Mouse (Mus musculus): ENCODE measurements around the gene Trio. TPM values are rescaled to one million over a fixed set of nuclear protein-coding genes. Genes with fewer than 3 reads are reported as not detected.

The Trio gene
- total and polyA plus RNA-seq, 2 experiments from 2014 or later, result 19.9 to 197 TPM

GRCm38 (mm10) chr15:27826886-27827285 lies 198.8 kb downstream of the Trio start:
- no peak overlapping the region for H3K4me3 ChIP-seq (ENCODE audit: low read length)
- DNase-seq (ENCODE audit: low spot score), result no peak
- H3K4me1 ChIP-seq (ENCODE audit: insufficient read depth, low read length), result no peaks in the 10 kb centered on the region
- WGBS, result 87% methylated on average over 4 of the region's 4 CpGs
- H3K27ac ChIP-seq, result no peak overlapping the region
- no peaks in the 10 kb centered on the region for H3K27me3 ChIP-seq (ENCODE audit: insufficient read depth, low read length)
- no peak for TF ChIP-seq CTCF (IDR thresholded peaks at IDR 0.05; ENCODE audit: low read depth)
- no peak overlapping the region for H3K4me2 ChIP-seq (ENCODE audit: low read depth, low read length)
- no peaks in the 10 kb centered on the region for H3K9me3 ChIP-seq (ENCODE audit: low read length)
- no peak for ATAC-seq
- no peak overlapping the region for H3K9ac ChIP-seq (replicated peaks; ENCODE audit: low read length)
- H3K36me3 ChIP-seq (ENCODE audit: insufficient read depth, low read length), result peaks cover 61% of the 10 kb centered on the region

- no peak overlapping the region for H3K9ac ChIP-seq (replicated peaks; ENCODE audit: low read length)
- no peak for ATAC-seq
- H3K4me1 ChIP-seq (ENCODE audit: insufficient read depth, low read length), result no peaks in the 10 kb centered on the region
- H3K4me3 ChIP-seq (ENCODE audit: low read length), result no peak overlapping the region
- H3K9me3 ChIP-seq (ENCODE audit: low read length), result no peaks in the 10 kb centered on the region
- H3K36me3 ChIP-seq (ENCODE audit: insufficient read depth, low read length), result peaks cover 62% of the 10 kb centered on the region
- H3K4me2 ChIP-seq (ENCODE audit: low read depth, low read length), result no peak overlapping the region
- WGBS, result 85% methylated on average over 4 of the region's 4 CpGs
- no peak overlapping the region for H3K27ac ChIP-seq
- DNase-seq (ENCODE audit: low spot score), result no peak
- H3K27me3 ChIP-seq (ENCODE audit: insufficient read depth, low read length), result no peaks in the 10 kb centered on the region
- TF ChIP-seq CTCF (IDR thresholded peaks at IDR 0.05; ENCODE audit: low read depth), result no peak
Observed at GRCm38 (mm10) chr15:27826048-27826637, 199.5 kb downstream of the Trio start.

GRCm38 (mm10) chr15:27825390-27825789 lies 200.3 kb downstream of the Trio start:
- Histone ChIP-seq H3K36me3 (ENCODE audit: insufficient read depth, low read length) (peaks cover 56% of the 10 kb centered on the region), H3K9ac (replicated peaks; ENCODE audit: low read length) (no peak overlapping the region), H3K27ac (no peak overlapping the region), H3K4me1 (ENCODE audit: insufficient read depth, low read length) (no peaks in the 10 kb centered on the region), H3K4me3 (ENCODE audit: low read length) (no peak overlapping the region), H3K27me3 (ENCODE audit: insufficient read depth, low read length) (no peaks in the 10 kb centered on the region), H3K4me2 (ENCODE audit: low read depth, low read length) (no peak overlapping the region), H3K9me3 (ENCODE audit: low read length) (no peaks in the 10 kb centered on the region)
- peak; percentile 33; the same call in 1 of the 2 replicates for ATAC-seq
- 90% methylated on average over 12 of the region's 12 CpGs for WGBS
- DNase-seq (ENCODE audit: low spot score), result no peak
- TF ChIP-seq CTCF (IDR thresholded peaks at IDR 0.05; ENCODE audit: low read depth), result no peak

GRCm38 (mm10) chr15:27823581-27823980 lies 202.1 kb downstream of the Trio start:
- Histone ChIP-seq H3K9ac (replicated peaks; ENCODE audit: low read length) (no peak overlapping the region), H3K4me3 (ENCODE audit: low read length) (no peak overlapping the region), H3K27me3 (ENCODE audit: insufficient read depth, low read length) (no peaks in the 10 kb centered on the region), H3K4me1 (ENCODE audit: insufficient read depth, low read length) (no peaks in the 10 kb centered on the region), H3K36me3 (ENCODE audit: insufficient read depth, low read length) (peaks cover 61% of the 10 kb centered on the region), H3K4me2 (ENCODE audit: low read depth, low read length) (no peak overlapping the region), H3K27ac (no peak overlapping the region), H3K9me3 (ENCODE audit: low read length) (no peaks in the 10 kb centered on the region)
- TF ChIP-seq CTCF (IDR thresholded peaks at IDR 0.05; ENCODE audit: low read depth), result peak; percentile 78
- ATAC-seq (no peak), DNase-seq (ENCODE audit: low spot score) (peak; percentile 72)
- WGBS, result 93% methylated on average over 4 of the region's 4 CpGs

GRCm38 (mm10) chr15:27822461-27822860 lies 203.2 kb downstream of the Trio start:
- Histone ChIP-seq H3K36me3 (ENCODE audit: insufficient read depth, low read length) (peaks cover 62% of the 10 kb centered on the region), H3K4me3 (ENCODE audit: low read length) (no peak overlapping the region), H3K4me2 (ENCODE audit: low read depth, low read length) (no peak overlapping the region), H3K27ac (no peak overlapping the region), H3K27me3 (ENCODE audit: insufficient read depth, low read length) (no peaks in the 10 kb centered on the region), H3K9me3 (ENCODE audit: low read length) (no peaks in the 10 kb centered on the region), H3K4me1 (ENCODE audit: insufficient read depth, low read length) (no peaks in the 10 kb centered on the region), H3K9ac (replicated peaks; ENCODE audit: low read length) (no peak overlapping the region)
- DNase-seq (ENCODE audit: low spot score) (no peak), ATAC-seq (no peak)
- TF ChIP-seq CTCF (IDR thresholded peaks at IDR 0.05; ENCODE audit: low read depth), result no peak
- WGBS, result 83% methylated on average over 4 of the region's 4 CpGs

- TF ChIP-seq CTCF (IDR thresholded peaks at IDR 0.05; ENCODE audit: low read depth), result no peak
- Histone ChIP-seq H3K9ac (replicated peaks; ENCODE audit: low read length) (no peak overlapping the region), H3K4me1 (ENCODE audit: insufficient read depth, low read length) (no peaks in the 10 kb centered on the region), H3K36me3 (ENCODE audit: insufficient read depth, low read length) (peaks cover 63% of the 10 kb centered on the region), H3K4me2 (ENCODE audit: low read depth, low read length) (no peak overlapping the region), H3K27ac (no peak overlapping the region), H3K27me3 (ENCODE audit: insufficient read depth, low read length) (no peaks in the 10 kb centered on the region), H3K9me3 (ENCODE audit: low read length) (no peaks in the 10 kb centered on the region), H3K4me3 (ENCODE audit: low read length) (no peak overlapping the region)
- no peak for ATAC-seq
- 92% methylated on average over 11 of the region's 11 CpGs for WGBS
- no peak for DNase-seq (ENCODE audit: low spot score)
Observed at GRCm38 (mm10) chr15:27821651-27822364, 203.8 kb downstream of the Trio start.

- no peak overlapping the region for H3K27ac ChIP-seq
Observed at GRCm38 (mm10) chr15:27817096-27817495, 208.6 kb downstream of the Trio start.

More at GRCm38 (mm10) chr15:27817096-27817495, 208.6 kb downstream of the Trio start:
- Histone ChIP-seq H3K4me3 (ENCODE audit: low read length) (no peak overlapping the region), H3K9me3 (ENCODE audit: low read length) (no peaks in the 10 kb centered on the region), H3K27me3 (ENCODE audit: insufficient read depth, low read length) (no peaks in the 10 kb centered on the region), H3K4me2 (ENCODE audit: low read depth, low read length) (no peak overlapping the region), H3K9ac (replicated peaks; ENCODE audit: low read length) (no peak overlapping the region), H3K4me1 (ENCODE audit: insufficient read depth, low read length) (no peaks in the 10 kb centered on the region), H3K36me3 (ENCODE audit: insufficient read depth, low read length) (peaks cover 78% of the 10 kb centered on the region)
- no peak for TF ChIP-seq CTCF (IDR thresholded peaks at IDR 0.05; ENCODE audit: low read depth)
- DNase-seq (ENCODE audit: low spot score), result no peak
- no peak for ATAC-seq
- WGBS, result 55% methylated on average over 10 of the region's 10 CpGs

All from hindbrain, postnatal 0 days (tissue).